Mouse (Mus musculus): Measurements from ENCODE around the gene Gm773.
"Not testable (repeated sequence)": the region's sequence is repeated elsewhere in the genome, so short reads cannot be mapped to it uniquely, and the experiment has no call there.

Gm773 gene

GRCm38 (mm10) chrX:56212771-56213170, at the start of gene Gm773:
Gene Gm773 (minus strand): TSS chrX:56212881.
- no peak for DNase-seq (ENCODE audit: low read depth, low spot score)

- not testable (repeated sequence) for DNase-seq (ENCODE audit: low read depth, low spot score)
Observed at GRCm38 (mm10) chrX:56186449-56186848, 26.2 kb downstream of the Gm773 start.

GRCm38 (mm10) chrX:56151396-56151795, 61.3 kb downstream of the Gm773 start:
- no peak for DNase-seq (ENCODE audit: low read depth, low spot score)

All from 3T3-L1 (cell line).